Mouse (Mus musculus) heart, embryonic 13.5 days (tissue): ENCODE measurements at regions not wholly inside any gene's neighbourhood (a gene's known extent, or its start where the extent isn't known, plus 50 kb on each side); places are given as distances from the start of the nearest gene placed in this dataset.

Experiments used
- ATAC-seq: fragments of 200-750 bp; cut with Nextera tagmentation; 2 replicates; pipeline ENCODE4 v1.8.0; 2017; ENCODE audit warnings: moderate TSS enrichment; ENCODE audit not compliant: insufficient number of reproducible peaks, low FRiP score, low TSS enrichment; ENCODE audit errors: extremely low read depth
- H3K27ac ChIP-seq: fragments of 300-500 bp; sonication (generic); replicated peaks from 2 replicates; pipeline ENCODE4 v1.5.1; 2015; ENCODE audit warnings: moderate library complexity, mild to moderate bottlenecking, inconsistent platforms
- H3K27me3 ChIP-seq: fragments of 300-500 bp; sonication (generic); replicated peaks from 2 replicates; pipeline ENCODE4 v1.6.1; 2015; ENCODE audit warnings: mild to moderate bottlenecking, inconsistent platforms
- H3K36me3 ChIP-seq: fragments of 300-500 bp; sonication (generic); 2 replicates; pipeline ENCODE4 v1.6.1; 2015; ENCODE audit warnings: mild to moderate bottlenecking, inconsistent platforms
- H3K4me1 ChIP-seq: fragments of 300-500 bp; sonication (generic); 2 replicates; pipeline ENCODE4 v1.6.1; 2015; ENCODE audit warnings: inconsistent platforms
- H3K4me2 ChIP-seq: fragments of 300-500 bp; sonication (generic); 2 replicates; pipeline ENCODE4 v1.6.1; 2015; ENCODE audit warnings: inconsistent platforms, mild to moderate bottlenecking, moderate library complexity
- H3K4me3 ChIP-seq: fragments of 300-500 bp; sonication (generic); 2 replicates; pipeline ENCODE4 v1.5.1; 2015; ENCODE audit warnings: moderate library complexity, mild to moderate bottlenecking, inconsistent platforms
- H3K9ac ChIP-seq: fragments of 300-500 bp; sonication (generic); 2 replicates; pipeline ENCODE4 v1.6.1; 2015; ENCODE audit warnings: inconsistent platforms, mild to moderate bottlenecking, moderate library complexity
- H3K9me3 ChIP-seq: fragments of 300-500 bp; sonication (generic); 2 replicates; pipeline ENCODE4 v1.6.1; 2016; ENCODE audit warnings: inconsistent platforms
- WGBS: fragments of 180-500 bp; shearing (Covaris S2); methylation state at CpG from one replicate; pipeline ENCODE4 v1.1.7; 2015; ENCODE audit warnings: mixed read lengths; 5-methylcytosine and 5-hydroxymethylcytosine counted together

DNA sequence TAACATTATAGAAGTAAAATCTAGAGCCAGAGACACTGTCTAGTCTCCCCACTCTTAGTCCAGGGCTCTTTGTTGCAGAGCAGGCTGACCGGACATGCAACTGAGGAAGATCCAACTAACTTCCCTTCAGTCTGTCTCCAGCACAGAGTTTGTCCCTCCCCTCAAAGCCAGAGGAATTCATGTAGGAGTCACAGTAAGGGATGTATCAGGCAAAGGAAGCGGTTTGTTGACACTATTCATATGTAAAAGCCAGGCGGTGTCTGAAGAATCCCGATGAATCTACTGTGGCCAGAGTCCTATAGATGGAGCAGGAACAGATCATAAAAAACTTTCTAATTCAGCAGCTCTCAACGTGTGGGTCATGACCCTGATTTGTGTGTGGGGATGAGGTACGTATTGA lies 179.7 kb upstream of the Foxn2 start:
- no peak overlapping the region for H3K9ac ChIP-seq
- ATAC-seq, result no peak
- 57% methylated on average over 6 of the region's 6 CpGs for WGBS

DNA sequence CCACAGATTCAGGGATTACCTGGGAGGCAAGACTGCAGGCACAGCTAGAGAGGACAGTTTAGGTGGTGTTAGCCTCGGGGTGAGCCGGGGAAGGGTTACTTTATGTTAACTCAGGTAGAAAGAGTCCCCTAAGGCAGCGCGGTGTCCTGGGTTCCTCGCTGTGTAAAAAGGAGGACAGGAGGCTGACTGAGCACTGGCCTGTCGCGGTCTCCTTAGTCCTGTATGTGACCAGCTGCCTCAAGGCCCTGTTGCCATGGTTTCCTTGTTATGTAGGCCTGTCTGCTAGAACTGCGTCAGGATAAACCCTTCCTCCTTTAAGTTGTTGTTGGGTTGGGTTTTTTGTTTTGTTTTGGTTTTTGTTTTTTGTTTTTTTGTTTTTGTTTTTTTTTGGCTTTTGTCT lies 179.0 kb upstream of the Foxn2 start:
- ATAC-seq, result no peak

More for the DNA sequence above, 179.7 kb upstream of the Foxn2 start:
- H3K9me3 ChIP-seq, result no peaks in the 10 kb centered on the region
- H3K36me3 ChIP-seq, result no peaks in the 10 kb centered on the region
- H3K27ac ChIP-seq, result no peak overlapping the region
- H3K4me3 ChIP-seq, result no peak overlapping the region
- peaks cover 18% of the 10 kb centered on the region for H3K4me1 ChIP-seq
- no peak overlapping the region for H3K4me2 ChIP-seq
- H3K27me3 ChIP-seq, result no peaks in the 10 kb centered on the region

DNA sequence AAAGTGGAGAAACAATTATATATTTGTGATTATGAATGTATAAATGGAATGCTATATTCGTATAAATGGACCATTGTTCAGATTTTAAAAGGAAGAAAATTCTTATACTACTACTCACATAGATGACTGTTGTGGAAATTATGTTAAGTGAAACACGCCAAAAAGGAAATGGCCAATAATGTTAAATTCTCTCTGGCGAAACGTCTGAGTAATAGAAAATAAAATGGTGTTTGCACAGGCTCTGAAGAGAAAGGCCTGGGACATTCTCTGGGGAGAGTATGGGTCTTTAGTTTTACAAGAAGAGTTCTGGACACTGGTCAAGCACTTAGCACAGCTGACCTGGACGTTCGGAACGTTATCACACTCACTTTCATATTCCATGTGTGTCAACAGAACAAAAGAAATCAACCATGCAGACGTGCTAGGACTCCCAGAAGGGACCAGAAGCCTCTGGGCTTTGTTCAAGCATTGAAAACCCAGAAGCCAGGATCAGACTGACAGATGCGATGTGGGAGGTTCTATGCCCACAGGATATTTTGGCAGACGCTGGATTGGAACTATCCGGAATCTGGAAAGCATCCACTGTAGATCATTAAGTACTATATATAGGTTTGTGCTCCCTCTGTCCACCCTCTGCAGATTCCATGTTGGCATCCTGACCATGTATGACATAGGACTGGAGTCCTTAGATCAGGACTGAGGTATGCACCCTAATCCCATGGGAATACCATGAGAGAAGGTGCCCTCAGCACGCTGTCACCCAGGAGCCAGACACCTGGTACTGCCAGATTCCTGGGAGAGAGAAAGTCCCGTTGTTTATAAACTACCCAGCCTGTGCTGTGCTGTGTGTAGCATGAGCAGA lies 178.0 kb upstream of the Foxn2 start:
- WGBS, result 66% methylated on average over 13 of the region's 13 CpGs
- ATAC-seq, result no peak
- Histone ChIP-seq H3K9me3 (no peaks in the 10 kb centered on the region), H3K9ac (no peak overlapping the region), H3K27ac (peak overlapping the region; percentile 5; the same call in 1 of the 2 replicates), H3K36me3 (no peaks in the 10 kb centered on the region), H3K4me1 (peaks cover 8% of the 10 kb centered on the region), H3K4me3 (no peak overlapping the region), H3K27me3 (no peaks in the 10 kb centered on the region), H3K4me2 (no peak overlapping the region)

More for the DNA sequence above, 179.0 kb upstream of the Foxn2 start:
- no peak overlapping the region for H3K27ac ChIP-seq
- no peaks in the 10 kb centered on the region for H3K9me3 ChIP-seq
- H3K4me1 ChIP-seq, result peaks cover 18% of the 10 kb centered on the region
- no peak overlapping the region for H3K9ac ChIP-seq
- H3K36me3 ChIP-seq, result no peaks in the 10 kb centered on the region
- 62% methylated on average over 8 of the region's 8 CpGs for WGBS
- H3K27me3 ChIP-seq, result no peaks in the 10 kb centered on the region
- H3K4me3 ChIP-seq, result no peak overlapping the region
- H3K4me2 ChIP-seq, result no peak overlapping the region

DNA sequence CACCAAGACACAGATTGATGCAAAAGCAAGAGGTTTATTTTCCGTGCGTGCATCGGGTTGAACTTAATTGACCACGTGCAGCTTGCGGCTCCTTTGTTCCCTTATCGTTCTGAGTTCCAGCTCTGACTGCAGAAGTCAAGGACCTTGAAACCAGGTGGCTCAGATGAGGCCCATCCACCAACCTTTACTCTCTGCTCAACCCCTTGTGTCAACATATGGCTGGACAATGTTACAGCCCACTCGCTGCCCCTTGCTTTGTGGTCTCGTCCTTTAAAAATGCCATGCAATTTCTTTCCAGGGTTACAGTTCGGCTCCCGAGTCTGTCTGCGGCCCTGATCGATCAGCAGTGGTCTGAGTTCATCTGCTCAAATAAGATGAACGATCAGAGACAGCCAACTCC lies 175.2 kb upstream of the Foxn2 start:
- H3K27ac ChIP-seq, result no peak overlapping the region
- no peak overlapping the region for H3K4me2 ChIP-seq
- peaks cover 7% of the 10 kb centered on the region for H3K4me1 ChIP-seq
- no peak overlapping the region for H3K4me3 ChIP-seq
- ATAC-seq, result no peak
- H3K27me3 ChIP-seq, result no peaks in the 10 kb centered on the region
- H3K9me3 ChIP-seq, result no peaks in the 10 kb centered on the region
- 77% methylated on average over 13 of the region's 13 CpGs for WGBS
- H3K9ac ChIP-seq, result no peak overlapping the region
- no peaks in the 10 kb centered on the region for H3K36me3 ChIP-seq

DNA sequence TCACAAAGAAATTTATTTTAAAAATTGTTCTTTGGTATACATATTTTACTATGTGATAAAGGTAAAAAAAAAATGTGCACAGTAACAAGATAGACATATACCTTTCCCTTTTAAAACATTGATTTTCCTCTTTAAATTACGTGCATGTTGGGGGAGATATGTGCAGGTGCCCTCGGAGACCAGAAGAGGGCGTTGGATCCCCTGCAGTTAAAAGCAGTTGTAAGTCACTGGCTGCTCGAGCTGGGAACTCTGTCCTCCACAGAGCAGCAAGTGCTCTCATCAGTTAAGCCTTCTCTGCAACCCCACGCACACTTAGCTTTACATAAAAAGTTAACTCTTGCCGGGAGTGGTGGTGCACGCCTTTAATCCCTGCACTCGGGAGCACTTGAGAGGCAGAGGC lies 172.3 kb upstream of the Foxn2 start:
- Histone ChIP-seq H3K9ac (no peak overlapping the region), H3K4me3 (no peak overlapping the region), H3K36me3 (no peaks in the 10 kb centered on the region), H3K4me2 (no peak overlapping the region), H3K27me3 (no peaks in the 10 kb centered on the region), H3K4me1 (no peaks in the 10 kb centered on the region), H3K9me3 (no peaks in the 10 kb centered on the region), H3K27ac (no peak overlapping the region)
- 81% methylated on average over 8 of the region's 8 CpGs for WGBS
- no peak for ATAC-seq

DNA sequence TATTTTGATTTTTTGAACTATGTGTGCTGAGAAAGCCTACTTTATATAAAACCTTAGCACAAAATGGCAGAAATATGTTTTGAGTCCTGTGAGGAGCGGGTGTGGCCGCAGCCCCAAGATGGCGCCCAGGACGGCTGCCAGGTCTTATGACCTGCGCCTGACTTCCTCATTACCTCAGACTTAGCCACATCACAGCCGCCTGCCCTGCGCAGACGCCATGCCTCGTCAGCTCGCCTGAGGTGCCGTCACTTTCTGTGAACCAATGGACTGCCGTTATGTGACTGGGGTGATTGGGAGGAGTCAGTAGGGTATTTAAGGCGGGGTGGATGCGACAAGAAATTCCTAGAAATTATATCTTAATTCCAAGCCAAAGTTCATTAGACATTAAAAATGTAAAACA lies 171.7 kb upstream of the Foxn2 start:
- WGBS, result 86% methylated on average over 14 of the region's 14 CpGs
- Histone ChIP-seq H3K9me3 (no peaks in the 10 kb centered on the region), H3K4me3 (no peak overlapping the region), H3K27me3 (no peaks in the 10 kb centered on the region), H3K4me1 (no peaks in the 10 kb centered on the region), H3K27ac (no peak overlapping the region), H3K9ac (no peak overlapping the region), H3K36me3 (no peaks in the 10 kb centered on the region), H3K4me2 (no peak overlapping the region)
- ATAC-seq, result no peak

DNA sequence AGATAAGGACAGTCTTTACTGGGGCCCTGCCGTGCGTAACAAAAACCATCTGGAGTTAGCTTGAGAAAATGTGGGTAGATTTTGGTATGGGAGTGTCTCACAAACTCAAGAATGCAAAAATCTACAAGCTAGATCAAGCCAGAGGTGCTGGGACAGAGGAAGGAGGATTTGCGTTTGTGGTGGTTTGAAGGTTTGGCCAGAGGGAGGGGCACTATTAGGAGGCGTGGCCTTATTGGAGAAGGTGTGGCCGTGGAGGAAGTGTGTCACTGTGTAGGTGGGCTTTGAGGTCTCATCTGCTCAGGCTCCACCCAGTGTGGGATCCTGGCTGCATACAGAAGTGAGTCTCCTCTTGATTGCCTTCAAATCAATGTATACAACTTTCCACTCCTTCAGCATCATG lies 169.6 kb upstream of the Foxn2 start:
- Histone ChIP-seq H3K27me3 (no peaks in the 10 kb centered on the region), H3K4me1 (no peaks in the 10 kb centered on the region), H3K9ac (no peak overlapping the region), H3K4me3 (no peak overlapping the region), H3K9me3 (no peaks in the 10 kb centered on the region), H3K27ac (no peak overlapping the region), H3K4me2 (no peak overlapping the region), H3K36me3 (no peaks in the 10 kb centered on the region)
- ATAC-seq, result no peak
- 60% methylated on average over 5 of the region's 5 CpGs for WGBS

DNA sequence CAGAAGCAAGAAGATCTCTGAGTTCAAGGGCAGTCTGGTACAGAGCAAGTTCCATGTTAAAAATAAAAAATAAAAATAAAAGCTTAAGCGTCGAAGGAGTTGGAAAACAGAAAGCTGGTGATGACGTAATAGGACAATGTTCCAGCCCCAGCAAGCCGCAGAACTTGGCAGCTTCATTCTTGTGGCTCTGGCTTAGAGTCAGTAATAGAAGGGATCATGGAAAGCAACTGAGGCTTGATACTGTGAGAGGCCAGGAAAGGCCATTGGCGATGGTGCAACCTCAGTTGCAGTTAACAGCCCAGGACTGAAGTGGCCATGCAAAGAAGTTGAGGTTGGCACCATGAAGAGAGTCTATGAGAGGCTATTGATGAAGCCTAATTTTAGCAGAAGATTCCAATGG lies 168.3 kb upstream of the Foxn2 start:
- Histone ChIP-seq H3K9ac (no peak overlapping the region), H3K4me1 (no peaks in the 10 kb centered on the region), H3K4me2 (no peak overlapping the region), H3K27ac (no peak overlapping the region), H3K27me3 (no peaks in the 10 kb centered on the region), H3K4me3 (no peak overlapping the region), H3K36me3 (no peaks in the 10 kb centered on the region), H3K9me3 (no peaks in the 10 kb centered on the region)
- WGBS, result 82% methylated on average over 5 of the region's 5 CpGs
- ATAC-seq, result no peak

DNA sequence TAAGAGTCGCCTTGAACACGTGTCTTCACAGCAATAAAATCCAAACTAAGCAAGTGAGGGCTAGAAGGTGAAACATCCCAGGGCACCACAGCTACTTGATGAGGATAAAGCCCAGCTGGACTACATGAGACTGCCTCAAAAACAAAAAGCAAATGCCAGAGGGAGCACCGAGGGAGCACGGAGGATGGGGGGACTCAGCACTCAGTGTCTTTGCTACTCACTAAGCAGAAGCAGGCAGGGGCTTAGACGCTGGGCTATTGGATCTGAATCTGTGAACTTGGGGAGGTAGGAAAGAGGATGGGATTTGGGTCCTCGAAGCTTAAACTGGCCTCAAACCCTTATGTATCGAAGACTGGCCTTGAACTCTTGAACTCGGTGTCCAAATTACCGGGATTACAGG lies 167.0 kb upstream of the Foxn2 start:
- no peak for ATAC-seq

DNA sequence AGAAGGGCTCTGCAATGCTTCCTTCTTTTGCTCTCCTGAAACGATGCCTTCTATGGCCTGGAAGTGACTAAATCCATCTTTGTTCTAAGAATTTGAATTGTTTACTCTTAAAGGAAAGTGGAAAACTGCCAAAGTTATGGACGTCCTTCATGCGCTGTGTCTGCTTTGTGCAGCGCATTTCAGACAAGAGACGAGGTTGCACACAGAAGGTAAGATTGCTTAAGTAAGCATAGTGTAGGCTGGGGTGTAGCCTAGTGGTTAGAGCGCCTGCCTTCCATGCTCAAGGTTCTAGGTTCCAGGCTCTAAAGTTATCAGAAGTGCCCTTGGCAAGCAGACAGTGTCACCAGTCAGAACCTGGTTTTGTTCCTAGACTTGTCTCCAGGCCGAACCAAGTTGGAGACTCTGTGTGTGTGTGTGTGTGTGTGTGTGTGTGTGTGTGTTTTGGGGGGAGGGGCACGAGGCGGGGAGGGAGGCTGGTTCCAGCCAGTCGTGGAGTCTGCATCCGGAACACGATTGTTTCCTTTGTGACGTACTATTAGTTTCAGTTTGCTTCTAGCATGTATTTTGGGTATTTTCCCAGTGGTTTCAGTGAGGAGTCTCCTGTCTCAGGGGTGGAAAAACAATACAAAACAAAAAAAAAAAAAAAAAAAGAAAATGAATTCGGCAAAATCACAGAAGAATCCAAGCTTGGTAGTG lies 166.4 kb upstream of the Foxn2 start:
- Histone ChIP-seq H3K9me3 (no peaks in the 10 kb centered on the region), H3K27me3 (no peaks in the 10 kb centered on the region), H3K27ac (no peak overlapping the region), H3K4me1 (no peaks in the 10 kb centered on the region), H3K36me3 (no peaks in the 10 kb centered on the region), H3K9ac (no peak overlapping the region), H3K4me3 (no peak overlapping the region), H3K4me2 (no peak overlapping the region)
- ATAC-seq, result no peak
- WGBS, result 74% methylated on average over 14 of the region's 14 CpGs

More for the DNA sequence above, 167.0 kb upstream of the Foxn2 start:
- H3K4me3 ChIP-seq, result no peak overlapping the region
- 82% methylated on average over 9 of the region's 9 CpGs for WGBS
- no peak overlapping the region for H3K4me2 ChIP-seq
- no peak overlapping the region for H3K9ac ChIP-seq
- H3K27ac ChIP-seq, result no peak overlapping the region
- no peaks in the 10 kb centered on the region for H3K9me3 ChIP-seq
- no peaks in the 10 kb centered on the region for H3K27me3 ChIP-seq
- no peaks in the 10 kb centered on the region for H3K36me3 ChIP-seq
- H3K4me1 ChIP-seq, result no peaks in the 10 kb centered on the region

DNA sequence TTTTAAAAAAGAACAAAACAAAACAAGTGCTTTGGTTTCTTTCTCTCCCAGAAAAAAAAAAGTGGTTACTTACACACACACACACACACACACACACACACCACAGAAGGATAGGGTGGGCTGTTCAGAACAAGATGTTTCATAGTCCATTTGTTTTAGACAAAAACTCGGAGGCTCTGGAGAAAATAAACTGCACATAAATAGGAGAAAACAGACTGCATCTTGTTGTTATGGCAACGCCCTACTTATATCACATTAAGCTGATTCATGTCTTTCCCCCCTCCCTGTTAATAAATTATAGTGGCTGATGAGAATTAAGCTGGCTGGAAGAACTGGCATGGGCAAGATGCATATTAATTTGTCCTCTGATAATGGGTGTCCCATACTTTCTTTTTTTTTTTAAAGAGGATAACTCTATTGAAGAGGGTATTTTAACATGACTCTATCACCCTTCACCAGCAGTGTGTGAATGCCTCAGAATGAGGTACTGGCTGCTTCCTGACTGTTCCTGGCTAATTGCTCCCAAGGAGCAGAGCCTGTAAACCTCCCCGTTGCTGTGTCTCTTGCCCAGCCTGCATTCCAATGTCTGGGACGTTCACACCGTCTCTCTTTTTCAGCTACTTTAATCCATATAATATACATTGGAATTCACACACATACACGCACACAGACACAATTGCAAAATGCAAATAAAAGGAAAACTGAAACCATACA lies 165.6 kb upstream of the Foxn2 start:
- no peak overlapping the region for H3K27ac ChIP-seq

More for the DNA sequence above, 165.6 kb upstream of the Foxn2 start:
- H3K27me3 ChIP-seq, result no peaks in the 10 kb centered on the region
- no peak overlapping the region for H3K4me3 ChIP-seq
- no peaks in the 10 kb centered on the region for H3K4me1 ChIP-seq
- WGBS, result 64% methylated on average over 6 of the region's 6 CpGs
- no peaks in the 10 kb centered on the region for H3K36me3 ChIP-seq
- no peak for ATAC-seq
- H3K9me3 ChIP-seq, result no peaks in the 10 kb centered on the region
- no peak overlapping the region for H3K4me2 ChIP-seq
- H3K9ac ChIP-seq, result no peak overlapping the region
